Mouse (Mus musculus) heart, postnatal 0 days (tissue): Measurements from ENCODE around the gene Lmf1. TPM values are rescaled to one million over a fixed set of nuclear protein-coding genes. Genes with fewer than 3 reads are reported as not detected.

Experiments
- ATAC-seq: fragments of 200-750 bp; cut with Nextera tagmentation; 2 replicates; pipeline ENCODE4 v1.8.0; 2017; ENCODE audit warnings: low read depth, moderate number of reproducible peaks, moderate library complexity; ENCODE audit not compliant: insufficient read depth
- DNase-seq: peaks from one replicate; pipeline ENCODE4 v3.0.0-alpha.2; 2016; ENCODE audit warnings: low spot score
- H3K27ac ChIP-seq: fragments of 300-500 bp; sonication (generic); 2 replicates; pipeline ENCODE4 v1.5.1; 2014; ENCODE audit warnings: low read depth, mild to moderate bottlenecking
- H3K27me3 ChIP-seq: fragments of 300-500 bp; sonication (generic); 2 replicates; pipeline ENCODE4 v1.6.1; 2014; ENCODE audit warnings: low read length, mixed read lengths; ENCODE audit not compliant: control insufficient read depth, insufficient read depth
- H3K36me3 ChIP-seq: fragments of 300-500 bp; sonication (generic); replicated peaks from 2 replicates; pipeline ENCODE4 v1.6.1; 2014; ENCODE audit warnings: low read length, mixed read lengths; ENCODE audit not compliant: control insufficient read depth, insufficient read depth
- H3K4me1 ChIP-seq: fragments of 300-500 bp; sonication (generic); 2 replicates; pipeline ENCODE4 v1.6.1; 2014; ENCODE audit warnings: antibody characterized with exemption; ENCODE audit not compliant: control insufficient read depth, insufficient read depth
- H3K4me2 ChIP-seq: fragments of 300-500 bp; sonication (generic); 2 replicates; pipeline ENCODE4 v1.6.1; 2014; ENCODE audit warnings: low read depth, mild to moderate bottlenecking, low read length, moderate library complexity
- H3K4me3 ChIP-seq: fragments of 300-500 bp; sonication (generic); 2 replicates; pipeline ENCODE4 v1.5.1; 2014; ENCODE audit warnings: low read depth, low read length
- H3K9ac ChIP-seq: fragments of 300-500 bp; sonication (generic); replicated peaks from 2 replicates; pipeline ENCODE4 v1.6.1; 2014; ENCODE audit warnings: low read depth, low read length, mixed read lengths
- H3K9me3 ChIP-seq: fragments of 300-500 bp; sonication (generic); replicated peaks from 2 replicates; pipeline ENCODE4 v1.6.1; 2016; ENCODE audit warnings: low read length; ENCODE audit not compliant: control insufficient read depth
- CTCF ChIP-seq: IDR thresholded peaks from 2 replicates; pipeline ENCODE4 v1.5.1; 2016; ENCODE audit warnings: antibody characterized with exemption, control low read depth, low read depth
- EP300 ChIP-seq: IDR thresholded peaks from 2 replicates; pipeline ENCODE4 v1.6.1; 2016; ENCODE audit warnings: antibody characterized with exemption, low read depth
- WGBS: fragments of 180-500 bp; shearing (Covaris S2); extraction: QIAGEN DNeasy Blood & Tissue Kit; methylation state at CpG from one replicate; pipeline ENCODE4 v1.1.7; 2014; 5-methylcytosine and 5-hydroxymethylcytosine counted together
- polyA plus RNA-seq: library from polyadenylated mRNA; unstranded; fragments of >200 nt; fragmentation: Nextera tagmentation; extraction: Ambion mirVana; gene quantifications from 2 replicates; pipeline ENCODE4 v1.2.1, GENCODE M21; 2015
- total RNA-seq: library from RNA; depleted of rRNA; stranded (reverse); fragments of >200 nt; gene quantifications from 2 replicates; pipeline ENCODE4 v1.2.3, GENCODE M21; 2014; ENCODE audit warnings: low replicate concordance

Gene Lmf1
- total and polyA plus RNA-seq, 2 experiments from 2014 or later = 30.6 to 44.9 TPM

GRCm38 (mm10) chr17:25656826-25657189, 77.9 kb downstream of the Lmf1 start:
- no peak for ATAC-seq

GRCm38 (mm10) chr17:25663213-25663835, 84.4 kb downstream of the Lmf1 start:
- Histone ChIP-seq H3K27ac (no peak overlapping the region), H3K9me3 (no peaks in the 10 kb centered on the region), H3K4me3 (no peak overlapping the region), H3K4me2 (no peak overlapping the region), H3K27me3 (no peaks in the 10 kb centered on the region), H3K4me1 (no peaks in the 10 kb centered on the region), H3K36me3 (0 out of 2 replicates have a peak, but pooled peaks cover 4% of the 10 kb centered on the region), H3K9ac (no peak overlapping the region)
- 36% methylated on average over 12 of the region's 12 CpGs for WGBS
- no peak for TF ChIP-seq CTCF
- TF ChIP-seq EP300 = no peak
- DNase-seq (no peak), ATAC-seq (no peak)

More at GRCm38 (mm10) chr17:25656826-25657189, 77.9 kb downstream of the Lmf1 start:
- no peak overlapping the region for H3K9ac ChIP-seq
- no peak overlapping the region for H3K4me2 ChIP-seq
- no peak overlapping the region for H3K27ac ChIP-seq
- TF ChIP-seq CTCF = no peak
- no peak for TF ChIP-seq EP300
- no peaks in the 10 kb centered on the region for H3K4me1 ChIP-seq
- peaks cover 28% of the 10 kb centered on the region; the same call in 1 of the 2 replicates for H3K36me3 ChIP-seq
- DNase-seq = no peak
- H3K9me3 ChIP-seq = no peaks in the 10 kb centered on the region
- no peak overlapping the region for H3K4me3 ChIP-seq
- no peaks in the 10 kb centered on the region for H3K27me3 ChIP-seq
- 33% methylated on average over 3 of the region's 3 CpGs for WGBS

- no peak for TF ChIP-seq CTCF
- no peak for TF ChIP-seq EP300
- H3K9ac ChIP-seq = no peak overlapping the region
- no peaks in the 10 kb centered on the region for H3K9me3 ChIP-seq
- H3K27me3 ChIP-seq = no peaks in the 10 kb centered on the region
- 80% methylated on average over 6 of the region's 6 CpGs for WGBS
- H3K27ac ChIP-seq = no peak overlapping the region
- H3K36me3 ChIP-seq = 0 out of 2 replicates have a peak, but pooled peaks cover 4% of the 10 kb centered on the region
- no peak for DNase-seq
- H3K4me1 ChIP-seq = no peaks in the 10 kb centered on the region
- H3K4me2 ChIP-seq = no peak overlapping the region
- no peak for ATAC-seq
- no peak overlapping the region for H3K4me3 ChIP-seq
Observed at GRCm38 (mm10) chr17:25665485-25665884, 86.6 kb downstream of the Lmf1 start.

- Histone ChIP-seq H3K4me3 (no peak overlapping the region), H3K9me3 (no peaks in the 10 kb centered on the region), H3K4me1 (no peaks in the 10 kb centered on the region), H3K27ac (no peak overlapping the region), H3K27me3 (no peaks in the 10 kb centered on the region), H3K4me2 (no peak overlapping the region), H3K36me3 (0 out of 2 replicates have a peak, but pooled peaks cover 3% of the 10 kb centered on the region), H3K9ac (no peak overlapping the region)
- ATAC-seq (no peak), DNase-seq (no peak)
- no peak for TF ChIP-seq CTCF
- TF ChIP-seq EP300 = no peak
- 48% methylated on average over 8 of the region's 8 CpGs for WGBS
Observed at GRCm38 (mm10) chr17:25665891-25666290, 87.0 kb downstream of the Lmf1 start.

GRCm38 (mm10) chr17:25668481-25669055, 89.7 kb downstream of the Lmf1 start:
- H3K9ac ChIP-seq = no peak overlapping the region

More at GRCm38 (mm10) chr17:25668481-25669055, 89.7 kb downstream of the Lmf1 start:
- DNase-seq (no peak), ATAC-seq (no peak)
- Histone ChIP-seq H3K4me3 (no peak overlapping the region), H3K27ac (no peak overlapping the region), H3K36me3 (no peaks in the 10 kb centered on the region), H3K9me3 (no peaks in the 10 kb centered on the region), H3K4me1 (no peaks in the 10 kb centered on the region), H3K27me3 (no peaks in the 10 kb centered on the region), H3K4me2 (no peak overlapping the region)
- TF ChIP-seq CTCF (no peak), EP300 (no peak)
- WGBS = 56% methylated on average over 7 of the region's 7 CpGs
